Mouse (Mus musculus) natural killer cell, adult 2 months (primary cell): ENCODE results near the gene Tmem41a.

Source experiments
- DNase-seq, 2 experiments: peaks; one replicate each; pipeline ENCODE4 v3.0.0; 2022; ENCODE audit warnings: low spot score in 2 of 2

Tmem41a gene

DNA sequence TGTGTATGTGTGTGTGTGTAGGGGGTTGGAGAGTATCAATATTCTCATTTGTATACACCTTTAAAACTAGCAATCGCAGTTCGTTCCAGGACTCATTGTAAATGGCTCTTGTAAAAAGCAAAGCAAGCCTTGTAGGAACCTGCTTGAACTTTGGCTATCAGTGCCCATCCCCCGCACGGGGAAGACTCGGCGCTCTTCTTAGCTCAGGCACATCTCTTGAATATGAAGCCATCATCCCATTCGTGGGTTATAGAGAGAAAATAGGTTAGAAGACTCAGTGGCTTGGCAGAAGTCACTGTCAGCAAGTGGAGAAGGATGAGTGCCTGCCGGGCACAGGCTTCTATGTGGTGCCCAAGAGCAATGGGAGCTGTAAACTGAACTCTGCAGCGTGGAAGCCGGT, 42.7 kb downstream of the Tmem41a start:
- no peak for DNase-seq

DNA sequence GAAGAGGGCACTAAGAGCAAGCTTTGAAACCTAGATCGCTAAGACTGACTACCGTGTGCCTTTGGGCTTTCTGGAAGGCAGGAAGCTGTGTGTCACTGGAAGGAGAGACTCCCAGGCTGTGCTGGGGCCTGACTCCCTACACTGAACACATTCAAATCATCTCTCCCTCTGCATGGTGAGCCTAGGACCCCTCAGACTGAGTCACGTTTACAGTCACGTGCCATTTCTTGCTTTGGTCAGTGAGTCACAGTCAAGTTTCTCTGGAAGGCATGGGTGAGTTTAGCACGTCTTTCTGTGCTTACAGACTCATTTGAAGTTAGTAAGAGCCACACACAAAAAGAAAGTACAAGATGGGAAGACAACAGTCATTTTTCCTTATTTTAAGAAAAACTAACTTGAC, 46.1 kb downstream of the Tmem41a start:
- DNase-seq, result no peak

DNA sequence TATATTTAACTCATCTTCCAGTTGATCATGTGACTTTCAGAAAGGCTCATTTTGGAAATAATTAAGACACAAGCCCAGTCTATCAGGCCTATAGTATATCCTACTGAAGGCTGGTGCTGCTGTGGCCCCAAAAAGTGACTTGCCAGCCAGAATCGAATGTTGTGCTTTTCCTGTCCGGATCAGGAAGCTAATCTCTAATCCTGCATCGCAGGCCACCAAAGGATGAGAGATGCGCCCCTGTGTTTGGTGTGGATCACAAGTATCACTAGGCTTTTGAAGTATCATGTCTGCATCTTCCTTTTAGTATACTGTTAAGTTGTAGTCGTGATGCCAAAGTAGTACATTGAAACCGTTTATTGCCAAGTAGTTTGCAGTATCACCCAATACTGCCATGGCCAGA, 53.5 kb downstream of the Tmem41a start:
- DNase-seq, result no peak

DNA sequence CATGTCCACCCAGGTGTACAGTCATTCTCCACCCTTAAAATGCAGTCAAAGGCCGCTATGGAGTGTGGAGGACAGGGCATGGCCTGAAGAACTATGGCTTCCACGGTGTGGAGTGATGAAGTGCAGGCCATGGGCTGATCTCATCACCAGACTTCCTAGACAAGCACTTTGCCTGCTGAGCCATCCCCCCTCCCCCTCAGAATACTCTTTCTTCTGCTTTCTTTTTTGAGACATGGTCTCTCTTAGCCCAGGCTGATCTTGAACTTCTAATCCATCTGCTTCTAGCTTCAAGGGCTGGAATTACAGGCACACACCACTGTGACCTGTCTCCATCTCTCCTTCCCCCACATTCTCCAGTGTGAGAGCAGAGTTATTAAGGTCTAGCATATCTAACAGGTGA, 59.8 kb downstream of the Tmem41a start:
- DNase-seq, result no peak
